Mouse (Mus musculus) heart, postnatal 25 days (tissue): ENCODE data around the gene Guca1a. TPM values are rescaled to one million over a fixed set of nuclear protein-coding genes. Genes with fewer than 3 reads are reported as not detected.

ENCODE experiments used
- DNase-seq: peaks from one replicate; pipeline ENCODE4 v3.0.0; 2022; ENCODE audit warnings: low spot score
- intact Hi-C: fragments of 180-260 bp; cut with DNase I; formaldehyde crosslinking; loops from one replicate; pipeline ENCODE4 v1.15.1; 2025
- total RNA-seq, 2 experiments: library from RNA; stranded (reverse); gene quantifications; 2 replicates each; pipeline ENCODE4 v1.2.3; 2021

Gene Guca1a
- under 1 TPM in 1 of 2 experiments, not detected in 1; 0.39 TPM for total RNA-seq

- DNase-seq: no peak
- intact Hi-C loops: loop anchor here (10.0 kb wide), 1 partner anchor 284 kb away; the partner anchor contains the start of genes Frs3 and Tomm6
Observed at GRCm38 (mm10) chr17:47400451-47400850, at the start of gene Guca1a. Guca1a (minus strand) TSS chr17:47400584.

- DNase-seq: no peak
- intact Hi-C loops: no loop called here
Observed at GRCm38 (mm10) chr17:47449432-47449831, 49.0 kb upstream of the Guca1a start.

- DNase-seq: no peak
- intact Hi-C loops: no loop called here
Observed at GRCm38 (mm10) chr17:47448523-47449372, 48.4 kb upstream of the Guca1a start.

- DNase-seq: no peak
- intact Hi-C loops: no loop called here
Observed at GRCm38 (mm10) chr17:47446561-47446960, 46.2 kb upstream of the Guca1a start.

- DNase-seq: no peak
Observed at GRCm38 (mm10) chr17:47446025-47446424, 45.6 kb upstream of the Guca1a start.

GRCm38 (mm10) chr17:47445518-47445917 is 45.1 kb upstream of the Guca1a start:
- no peak for DNase-seq
- intact Hi-C loops: no loop called here

More at GRCm38 (mm10) chr17:47446025-47446424, 45.6 kb upstream of the Guca1a start:
- intact Hi-C loops: no loop called here

- intact Hi-C loops: no loop called here
Observed at GRCm38 (mm10) chr17:47444113-47444512, 43.7 kb upstream of the Guca1a start.

GRCm38 (mm10) chr17:47442271-47442670 is 41.9 kb upstream of the Guca1a start:
- intact Hi-C loops: no loop called here
- DNase-seq: no peak

More at GRCm38 (mm10) chr17:47444113-47444512, 43.7 kb upstream of the Guca1a start:
- no peak for DNase-seq

GRCm38 (mm10) chr17:47441296-47442051 is 41.1 kb upstream of the Guca1a start:
- intact Hi-C loops: no loop called here
- DNase-seq: no peak

GRCm38 (mm10) chr17:47440359-47440890 is 40.0 kb upstream of the Guca1a start:
- intact Hi-C loops: no loop called here
- DNase-seq: no peak

- intact Hi-C loops: no loop called here
- DNase-seq: no peak
Observed at GRCm38 (mm10) chr17:47439396-47440028, 39.1 kb upstream of the Guca1a start.

- intact Hi-C loops: no loop called here
- no peak for DNase-seq
Observed at GRCm38 (mm10) chr17:47438611-47439010, 38.2 kb upstream of the Guca1a start.

GRCm38 (mm10) chr17:47436907-47437547 is 36.6 kb upstream of the Guca1a start, which contains the start of gene 1700001C19Rik:
1700001C19Rik (minus strand) TSS chr17:47437376.
- intact Hi-C loops: no loop called here

GRCm38 (mm10) chr17:47436156-47436906 is 35.9 kb upstream of the Guca1a start, which contains the start of gene AI661453:
AI661453 (plus strand) TSS chr17:47436615.
- intact Hi-C loops: no loop called here
- no peak for DNase-seq

More at GRCm38 (mm10) chr17:47436907-47437547, 36.6 kb upstream of the Guca1a start, which contains the start of gene 1700001C19Rik:
- no peak for DNase-seq

- DNase-seq: no peak
- intact Hi-C loops: no loop called here
Observed at GRCm38 (mm10) chr17:47430815-47431214, 30.4 kb upstream of the Guca1a start.

- peak; percentile 10 for DNase-seq
- intact Hi-C loops: no loop called here
Observed at GRCm38 (mm10) chr17:47428831-47429304, 28.5 kb upstream of the Guca1a start.

- DNase-seq: no peak
Observed at GRCm38 (mm10) chr17:47427316-47427715, 26.9 kb upstream of the Guca1a start.

GRCm38 (mm10) chr17:47424186-47424585 is 23.8 kb upstream of the Guca1a start:
- intact Hi-C loops: no loop called here
- no peak for DNase-seq

More at GRCm38 (mm10) chr17:47427316-47427715, 26.9 kb upstream of the Guca1a start:
- intact Hi-C loops: no loop called here
